Mouse (Mus musculus) urinary bladder, adult 18-20 months (tissue): ENCODE data around the gene Tst.

ENCODE experiments used
- DNase-seq, 2 experiments: peaks; one replicate each; pipeline ENCODE4 v3.0.0; 2022; ENCODE audit warnings: low spot score in 2 of 2, mixed read lengths in 2 of 2

Gene Tst

GRCm38 (mm10) chr15:78405517-78406211 lies at the start of gene Tst:
Tst (minus strand) TSS chr15:78405907.
- DNase-seq: peak; percentile 88 to 89

- no peak for DNase-seq
These were observed 49.5 kb upstream of the Tst start for GRCm38 (mm10) chr15:78455168-78455567.

GRCm38 (mm10) chr15:78452929-78453328 lies 47.2 kb upstream of the Tst start:
- no peak for DNase-seq

- no peak for DNase-seq
These were observed 45.5 kb upstream of the Tst start for GRCm38 (mm10) chr15:78451201-78451600.

GRCm38 (mm10) chr15:78450419-78450768 lies 44.7 kb upstream of the Tst start:
- DNase-seq: no peak

- peak in 1 of 2 experiments; percentile 39 for DNase-seq
These were observed 44.1 kb upstream of the Tst start for GRCm38 (mm10) chr15:78449694-78450418.

- DNase-seq: no peak
These were observed 43.4 kb upstream of the Tst start for GRCm38 (mm10) chr15:78449131-78449530.

GRCm38 (mm10) chr15:78447746-78448535 lies 42.2 kb upstream of the Tst start:
- peak; percentile 89 to 97 for DNase-seq

GRCm38 (mm10) chr15:78447121-78447520 lies 41.4 kb upstream of the Tst start:
- DNase-seq: no peak

- DNase-seq: no peak
These were observed 38.1 kb upstream of the Tst start for GRCm38 (mm10) chr15:78443857-78444256.

GRCm38 (mm10) chr15:78442231-78442630 lies 36.5 kb upstream of the Tst start:
- no peak for DNase-seq

- DNase-seq: no peak
These were observed 33.3 kb upstream of the Tst start for GRCm38 (mm10) chr15:78438973-78439372.

GRCm38 (mm10) chr15:78438505-78438904 lies 32.8 kb upstream of the Tst start:
- no peak for DNase-seq

- no peak for DNase-seq
These were observed 32.3 kb upstream of the Tst start for GRCm38 (mm10) chr15:78438018-78438394.

GRCm38 (mm10) chr15:78437237-78438017 lies 31.7 kb upstream of the Tst start:
- DNase-seq: peak in 1 of 2 experiments; percentile 60

- DNase-seq: peak; percentile 65 to 80
These were observed 30.9 kb upstream of the Tst start for GRCm38 (mm10) chr15:78436380-78437192.

GRCm38 (mm10) chr15:78435681-78436080 lies 30.0 kb upstream of the Tst start:
- DNase-seq: no peak

GRCm38 (mm10) chr15:78434896-78435520 lies 29.3 kb upstream of the Tst start:
- DNase-seq: no peak

- DNase-seq: no peak
These were observed 25.9 kb upstream of the Tst start for GRCm38 (mm10) chr15:78431541-78432121.

- no peak for DNase-seq
These were observed 25.2 kb upstream of the Tst start for GRCm38 (mm10) chr15:78430874-78431273.
